Mouse (Mus musculus) myocyte (in vitro differentiated cells): ENCODE results near the gene Rlim.

Experiments used
- CEBPB ChIP-seq: IDR thresholded peaks from 2 replicates; pipeline ENCODE4 v1.6.1; 2011; ENCODE audit warnings: mild to moderate bottlenecking, moderate library complexity; ENCODE audit not compliant: poor library complexity, insufficient read depth, severe bottlenecking
- E2F4 ChIP-seq: IDR thresholded peaks from one replicate; pipeline ENCODE4 v1.6.1; 2011; ENCODE audit warnings: mild to moderate bottlenecking, control low read depth, moderate library complexity; ENCODE audit not compliant: insufficient read depth
- MAX ChIP-seq: IDR thresholded peaks from one replicate; pipeline ENCODE4 v1.6.1; 2011; ENCODE audit warnings: low read depth, mild to moderate bottlenecking, control low read depth
- MYOD1 ChIP-seq, 3 experiments: IDR thresholded peaks; one replicate each; pipeline ENCODE4 v1.6.1; 2011; ENCODE audit warnings: control low read depth in 2 of 3, low read depth in 2 of 3, mild to moderate bottlenecking in 2 of 3, moderate library complexity in 1 of 3; ENCODE audit not compliant: insufficient read length in 2 of 3, control insufficient read depth in 1 of 3
- POLR2A ChIP-seq: IDR thresholded peaks from one replicate; pipeline ENCODE4 v1.6.1; 2011; ENCODE audit warnings: low read depth, mild to moderate bottlenecking, control low read depth, moderate library complexity; ENCODE audit not compliant: insufficient read length
- REST ChIP-seq: IDR thresholded peaks from one replicate; pipeline ENCODE4 v1.6.1; 2011; ENCODE audit warnings: mild to moderate bottlenecking, control low read depth, moderate library complexity; ENCODE audit not compliant: insufficient read depth, insufficient read length
- SRF ChIP-seq: IDR thresholded peaks from one replicate; pipeline ENCODE4 v1.6.1; 2011; ENCODE audit warnings: low read depth; ENCODE audit not compliant: control insufficient read depth, insufficient read length
- TCF12 ChIP-seq: IDR thresholded peaks from one replicate; pipeline ENCODE4 v1.6.1; 2011; ENCODE audit warnings: mild to moderate bottlenecking, control low read depth; ENCODE audit not compliant: poor library complexity, insufficient read depth, severe bottlenecking
- USF1 ChIP-seq: IDR thresholded peaks from one replicate; pipeline ENCODE4 v1.6.1; 2011; ENCODE audit warnings: low read depth, mild to moderate bottlenecking, control low read depth, moderate library complexity

- TF ChIP-seq USF1, result no peak
- no peak for TF ChIP-seq TCF12
- no peak for TF ChIP-seq MYOD1 (IDR thresholded peaks at IDR 0.05; ENCODE audit: control insufficient read depth in 1 of 3, insufficient read length in 2 of 3, low read depth in 2 of 3)
- no peak for TF ChIP-seq POLR2A
- no peak for TF ChIP-seq MAX
- no peak for TF ChIP-seq REST
- TF ChIP-seq E2F4, result no peak
- TF ChIP-seq SRF, result no peak
- TF ChIP-seq CEBPB, result no peak
Measured at GRCm38 (mm10) chrX:103986159-103986558, 5.1 kb upstream of the Rlim start.
